Mouse (Mus musculus): Measurements from ENCODE around the gene Rasip1.

Gene Rasip1

DNA sequence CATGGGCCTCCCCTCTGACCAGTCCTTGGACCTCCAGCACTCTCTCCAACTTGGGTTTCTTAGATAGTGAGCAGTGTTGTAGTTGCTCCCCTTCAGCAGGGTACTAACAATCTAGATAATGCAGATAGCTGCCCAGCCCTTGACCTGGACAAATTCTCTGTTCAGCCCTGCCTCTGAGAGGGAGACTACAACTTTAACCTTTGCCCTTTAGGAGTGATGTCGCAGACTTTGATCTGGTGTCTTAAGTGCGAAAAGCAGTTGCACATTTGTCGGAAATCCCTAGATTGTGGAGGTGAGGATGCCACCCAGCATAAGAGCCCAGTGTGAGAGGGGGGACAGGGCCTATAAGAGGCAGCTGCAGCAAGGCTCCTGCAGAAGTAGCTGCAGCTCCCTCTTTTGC lies 2.6 kb upstream of the Rasip1 start:
- no peak for DNase-seq (ENCODE audit: low spot score)

DNA sequence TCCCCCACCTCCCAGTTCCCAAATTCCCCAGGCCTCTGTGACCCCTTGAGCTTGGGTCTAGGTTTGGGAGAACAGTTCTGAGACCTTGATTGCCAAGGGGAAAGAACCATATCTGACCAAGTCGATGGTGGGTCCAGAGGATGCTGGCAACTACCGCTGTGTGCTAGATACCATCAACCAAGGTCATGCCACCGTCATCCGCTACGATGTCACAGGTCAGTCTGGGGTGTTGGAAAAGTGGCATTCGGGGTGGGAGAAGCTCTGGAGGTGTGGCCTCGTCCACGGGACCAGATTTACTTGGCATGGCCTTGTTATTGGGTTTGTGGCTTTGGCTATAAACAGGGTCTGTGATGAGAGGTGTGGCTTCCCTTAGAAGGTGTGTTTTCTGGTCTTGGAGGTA lies 1.8 kb upstream of the Rasip1 start:
- no peak for DNase-seq (ENCODE audit: low spot score)

DNA sequence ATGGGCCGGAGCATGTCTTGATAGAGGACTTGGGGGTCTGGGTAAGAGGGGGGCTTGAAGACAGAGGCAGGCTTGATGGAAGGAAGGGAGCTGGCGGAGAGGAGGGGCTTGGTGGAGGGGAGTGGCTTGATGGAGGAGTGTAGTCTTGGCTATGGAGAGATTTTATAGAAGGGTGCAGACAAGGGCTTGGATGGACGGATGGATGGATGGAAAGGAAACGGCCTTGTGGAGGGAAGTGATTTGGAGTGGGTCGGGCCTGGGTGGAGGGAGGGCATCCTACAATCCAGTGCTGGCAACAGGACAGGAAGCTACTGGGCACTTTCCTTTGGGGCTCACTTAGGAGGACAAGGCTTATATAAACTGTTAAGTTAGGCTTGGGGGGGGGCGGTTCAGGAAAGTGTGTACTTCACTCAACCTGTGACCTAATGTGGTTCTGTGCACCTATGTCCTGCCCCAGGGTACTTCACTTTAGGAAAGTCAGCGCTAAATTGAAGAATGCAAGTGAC lies 664 bp upstream of the Rasip1 start:
- DNase-seq (ENCODE audit: low spot score), result no peak

DNA sequence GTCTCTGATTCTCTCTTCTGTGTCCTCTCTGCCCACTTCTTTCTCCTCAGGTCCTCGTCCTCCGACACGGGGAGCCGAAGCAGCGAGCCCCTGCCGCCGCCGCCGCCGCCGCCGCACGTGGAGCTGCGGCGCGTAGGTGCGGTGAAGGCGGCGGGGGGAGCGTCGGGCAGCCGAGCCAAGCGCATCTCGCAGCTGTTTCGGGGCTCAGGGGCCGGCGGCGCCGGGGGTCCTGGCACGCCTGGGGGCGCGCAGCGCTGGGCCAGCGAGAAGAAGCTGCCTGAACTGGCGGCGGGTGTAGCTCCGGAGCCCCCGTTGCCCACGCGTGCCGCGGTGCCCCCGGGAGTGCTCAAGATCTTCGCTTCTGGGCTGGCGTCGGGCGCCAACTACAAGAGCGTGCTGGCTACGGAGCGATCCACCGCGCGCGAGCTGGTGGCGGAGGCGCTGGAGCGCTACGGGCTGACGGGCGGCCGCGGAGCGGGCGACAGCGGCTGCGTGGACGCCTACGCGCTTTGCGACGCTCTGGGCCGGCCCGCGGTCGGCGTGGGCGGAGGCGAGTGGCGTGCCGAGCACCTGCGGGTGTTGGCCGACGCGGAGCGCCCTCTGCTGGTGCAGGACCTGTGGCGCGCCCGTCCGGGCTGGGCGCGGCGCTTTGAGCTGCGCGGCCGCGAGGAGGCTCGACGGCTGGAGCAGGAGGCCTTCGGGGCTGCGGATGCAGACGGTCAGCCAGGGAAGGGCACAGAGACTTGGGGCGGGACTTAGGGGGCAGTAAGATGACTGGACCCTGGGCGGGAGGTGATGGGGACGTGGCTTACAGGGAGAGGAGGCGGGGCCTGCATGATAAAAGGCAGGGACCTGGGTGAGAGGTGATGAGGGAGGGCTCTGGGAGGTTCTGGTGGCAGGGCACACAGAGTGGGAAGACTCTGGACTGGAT lies 1.3 kb downstream of the Rasip1 start:
- DNase-seq (ENCODE audit: low spot score), result peak; percentile 73

DNA sequence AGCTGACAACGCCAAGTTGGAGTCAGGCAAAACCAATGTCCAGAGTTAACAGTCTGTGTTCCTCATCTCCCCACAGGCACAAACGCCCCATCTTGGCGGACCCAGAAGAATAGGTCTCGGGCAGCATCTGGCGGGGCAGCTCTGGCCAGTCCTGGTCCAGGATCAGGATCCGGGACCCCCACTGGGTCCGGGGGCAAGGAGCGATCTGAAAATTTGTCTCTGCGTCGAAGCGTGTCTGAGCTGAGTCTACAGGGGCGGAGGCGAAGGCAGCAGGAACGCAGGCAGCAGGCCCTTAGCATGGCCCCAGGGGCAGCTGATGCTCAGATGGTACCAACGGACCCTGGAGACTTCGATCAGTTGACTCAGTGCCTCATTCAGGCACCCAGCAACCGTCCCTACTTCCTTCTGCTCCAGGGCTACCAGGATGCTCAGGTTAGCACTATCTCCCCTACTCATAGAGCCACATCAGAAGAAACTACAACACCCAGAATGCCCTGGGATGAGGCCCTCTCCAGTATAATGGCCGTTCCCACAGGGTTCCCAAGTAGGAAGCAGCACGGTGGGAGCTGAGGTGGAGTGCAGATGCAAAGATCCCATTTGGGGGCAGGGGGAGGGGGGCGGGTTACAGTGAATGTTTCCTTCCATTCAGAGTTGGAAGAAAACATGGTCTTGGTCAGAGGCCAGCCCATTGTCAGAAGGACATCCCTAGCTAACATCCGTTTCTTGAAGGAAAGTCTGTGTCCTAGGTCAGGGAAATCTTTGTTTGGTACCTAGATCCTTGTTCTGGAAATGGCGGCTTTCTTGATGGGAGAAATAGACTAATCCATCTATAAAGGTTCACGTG lies 3.0 kb downstream of the Rasip1 start:
- DNase-seq (ENCODE audit: low spot score), result no peak

DNA sequence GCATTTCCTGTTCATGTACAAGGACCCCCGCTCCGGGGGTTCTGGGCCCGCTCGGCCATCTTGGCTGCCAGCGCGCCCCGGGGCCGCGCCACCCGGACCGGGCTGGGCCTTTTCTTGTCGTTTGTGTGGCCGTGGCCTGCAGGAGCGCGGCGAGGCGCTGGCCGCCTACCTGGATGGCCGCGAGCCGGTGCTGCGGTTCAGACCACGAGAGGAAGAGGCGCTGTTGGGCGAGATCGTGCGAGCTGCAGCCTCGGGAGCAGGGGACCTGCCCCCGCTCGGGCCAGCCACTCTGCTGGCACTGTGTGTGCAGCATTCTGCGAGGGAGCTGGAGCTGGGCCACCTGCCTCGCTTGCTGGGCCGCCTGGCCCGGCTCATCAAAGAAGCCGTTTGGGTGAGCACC lies 5.2 kb downstream of the Rasip1 start:
- no peak for DNase-seq (ENCODE audit: low spot score)

DNA sequence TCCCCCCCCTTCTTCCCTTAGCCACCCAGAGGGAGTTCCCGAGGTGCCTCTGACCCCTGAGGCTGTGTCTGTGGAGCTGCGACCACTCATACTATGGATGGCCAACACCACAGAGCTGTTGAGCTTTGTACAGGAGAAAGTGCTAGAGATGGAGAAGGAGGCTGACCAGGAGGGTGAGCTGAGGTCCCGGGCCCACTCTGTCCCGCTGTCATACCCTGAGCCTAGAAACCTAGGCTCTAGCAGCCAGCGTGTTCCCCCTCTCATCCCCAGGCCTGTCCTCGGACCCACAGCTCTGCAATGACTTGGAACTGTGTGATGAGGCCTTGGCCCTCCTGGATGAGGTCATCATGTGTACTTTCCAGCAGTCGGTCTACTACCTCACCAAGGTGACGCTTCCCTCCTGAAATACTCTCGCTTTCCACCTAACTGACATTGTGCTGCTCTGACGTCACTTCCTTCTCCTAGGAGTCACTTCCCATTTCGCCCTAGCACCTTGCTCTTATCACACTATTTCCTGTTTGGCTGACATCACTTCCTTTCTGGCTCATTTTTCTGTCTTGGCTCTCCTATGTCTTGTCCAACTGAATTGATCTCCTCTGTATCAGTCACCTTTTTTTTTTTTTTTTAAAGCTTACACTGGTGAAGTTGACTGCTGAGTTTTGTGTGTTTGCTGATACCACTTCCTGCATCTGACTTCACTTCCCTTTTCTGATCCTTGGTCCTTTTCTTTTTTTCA lies 7.8 kb downstream of the Rasip1 start:
- DNase-seq (ENCODE audit: low spot score), result no peak

DNA sequence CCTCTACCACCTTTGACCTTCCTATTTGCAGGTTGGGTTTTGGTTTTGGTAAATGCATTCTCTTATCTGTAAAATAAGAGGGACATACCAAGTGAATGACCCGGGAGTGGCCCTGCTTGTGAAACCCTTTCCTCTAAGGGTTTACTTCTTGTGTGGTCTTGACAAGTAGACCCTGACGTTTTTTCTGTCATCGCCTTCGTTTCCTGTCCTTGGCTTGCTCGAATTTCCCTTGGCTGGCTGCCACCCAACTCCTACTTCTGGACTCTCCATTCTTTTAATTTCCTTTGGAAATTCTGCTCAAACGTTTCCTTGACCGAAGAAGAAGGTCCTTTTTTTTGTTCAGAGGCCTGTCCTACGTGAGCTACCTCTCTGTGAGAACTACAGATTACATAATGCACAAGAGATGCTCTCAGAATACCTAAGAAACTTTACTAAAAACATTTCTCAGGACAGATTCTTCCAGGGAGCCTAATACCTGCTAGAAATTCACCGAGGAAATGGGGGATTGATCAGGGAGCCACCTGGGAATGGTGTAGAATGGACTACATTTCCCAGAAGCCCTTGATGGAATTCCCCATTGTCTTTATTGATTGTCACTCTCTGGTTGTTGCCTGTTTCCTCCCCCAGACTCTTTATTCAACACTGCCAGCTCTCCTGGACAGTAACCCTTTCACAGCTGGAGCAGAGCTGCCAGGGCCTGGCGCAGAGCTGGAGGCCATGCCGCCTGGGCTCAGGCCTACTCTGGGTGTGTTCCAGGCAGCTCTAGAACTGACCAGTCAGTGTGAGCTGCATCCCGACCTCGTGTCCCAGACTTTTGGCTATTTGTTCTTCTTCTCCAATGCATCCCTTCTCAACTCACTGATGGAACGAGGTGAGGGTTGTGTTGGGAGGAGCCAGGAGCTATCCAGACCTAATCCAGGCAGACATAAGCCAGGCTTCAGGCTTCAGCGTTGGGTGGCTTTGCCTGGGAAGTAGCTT lies 8.7 kb downstream of the Rasip1 start:
- no peak for DNase-seq (ENCODE audit: low spot score)

DNA sequence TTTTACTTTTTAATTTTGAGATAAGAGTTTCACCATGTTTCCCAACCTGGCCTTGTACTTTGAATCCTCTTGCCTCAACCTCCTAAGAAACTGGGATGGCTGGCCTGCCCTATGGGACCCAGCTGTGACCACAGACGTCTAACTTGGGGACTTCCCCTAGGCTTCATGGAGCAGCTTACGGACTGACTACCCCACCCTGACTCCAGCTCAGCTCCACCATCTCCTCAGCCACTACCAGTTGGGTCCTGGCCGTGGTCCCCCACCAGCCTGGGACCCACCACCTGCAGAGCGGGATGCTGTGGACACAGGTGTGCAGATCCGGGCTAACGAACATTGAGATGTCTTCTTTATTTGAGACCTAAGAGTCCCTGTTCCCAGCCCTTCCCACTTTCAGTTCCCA lies 10.4 kb downstream of the Rasip1 start:
- no peak for DNase-seq (ENCODE audit: low spot score)

DNA sequence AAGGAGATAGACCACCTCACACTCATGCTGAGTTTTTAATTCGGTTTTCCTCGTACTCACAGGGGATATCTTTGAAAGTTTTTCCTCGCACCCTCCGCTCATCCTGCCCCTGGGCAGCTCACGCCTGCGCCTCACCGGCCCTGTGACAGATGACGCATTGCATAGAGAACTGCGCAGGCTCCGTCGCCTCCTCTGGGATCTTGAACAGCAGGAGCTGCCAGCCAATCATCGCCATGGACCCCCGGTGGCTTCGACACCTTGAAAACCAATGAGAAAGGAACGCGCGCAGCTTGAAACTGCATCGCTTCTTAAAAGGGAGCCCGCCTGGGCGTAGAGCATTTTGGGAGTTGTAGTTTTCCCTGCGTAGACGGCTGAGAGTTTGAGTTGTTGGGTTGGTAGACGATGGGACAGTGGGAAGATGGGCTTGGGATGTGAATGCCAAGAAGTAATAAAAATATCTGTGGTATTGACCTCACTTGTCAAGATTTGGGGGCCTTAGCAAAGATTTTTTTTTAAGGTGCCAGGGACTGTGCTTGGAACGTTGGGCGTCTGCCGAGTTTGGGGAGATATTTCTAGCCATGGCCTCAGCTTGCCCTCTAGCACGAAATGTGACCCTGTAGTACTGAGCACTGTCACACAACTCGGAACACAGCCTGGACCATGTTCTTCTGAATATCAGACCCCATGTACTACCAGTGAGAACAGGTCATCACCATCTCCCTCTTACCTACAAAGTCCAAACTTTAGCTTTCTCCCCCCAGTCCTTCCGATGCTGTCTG lies 11.5 kb downstream of the Rasip1 start:
- peak; percentile 74 for DNase-seq (ENCODE audit: low spot score)

DNA sequence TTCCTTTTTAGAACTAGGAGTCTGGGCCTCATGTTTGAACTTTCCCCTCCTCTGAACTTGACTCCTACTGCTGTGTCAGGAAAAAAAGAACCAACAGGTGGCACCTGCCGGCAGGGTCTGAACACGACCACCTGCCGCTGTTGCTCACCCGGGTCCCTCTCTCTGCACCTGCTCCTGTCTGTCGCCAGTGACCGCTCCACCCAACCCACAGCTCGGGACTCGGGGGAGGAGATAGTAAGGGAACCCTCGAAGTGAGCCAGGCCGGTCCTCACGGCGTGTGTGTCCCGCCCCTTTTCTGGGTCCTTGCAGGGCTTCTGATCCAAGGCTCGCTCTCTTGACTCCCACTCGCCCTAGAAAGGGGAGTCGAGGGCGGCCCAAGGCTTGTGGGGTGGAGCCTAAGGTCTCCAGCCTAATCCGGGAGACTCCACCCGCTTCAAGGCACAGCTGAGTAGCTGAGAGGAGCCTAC lies 12.3 kb downstream of the Rasip1 start, which contains the start of gene Mamstr:
Mamstr (plus strand) TSS at position 417 of the 467 bp plus-strand sequence.
- no peak for DNase-seq (ENCODE audit: low spot score)

DNA sequence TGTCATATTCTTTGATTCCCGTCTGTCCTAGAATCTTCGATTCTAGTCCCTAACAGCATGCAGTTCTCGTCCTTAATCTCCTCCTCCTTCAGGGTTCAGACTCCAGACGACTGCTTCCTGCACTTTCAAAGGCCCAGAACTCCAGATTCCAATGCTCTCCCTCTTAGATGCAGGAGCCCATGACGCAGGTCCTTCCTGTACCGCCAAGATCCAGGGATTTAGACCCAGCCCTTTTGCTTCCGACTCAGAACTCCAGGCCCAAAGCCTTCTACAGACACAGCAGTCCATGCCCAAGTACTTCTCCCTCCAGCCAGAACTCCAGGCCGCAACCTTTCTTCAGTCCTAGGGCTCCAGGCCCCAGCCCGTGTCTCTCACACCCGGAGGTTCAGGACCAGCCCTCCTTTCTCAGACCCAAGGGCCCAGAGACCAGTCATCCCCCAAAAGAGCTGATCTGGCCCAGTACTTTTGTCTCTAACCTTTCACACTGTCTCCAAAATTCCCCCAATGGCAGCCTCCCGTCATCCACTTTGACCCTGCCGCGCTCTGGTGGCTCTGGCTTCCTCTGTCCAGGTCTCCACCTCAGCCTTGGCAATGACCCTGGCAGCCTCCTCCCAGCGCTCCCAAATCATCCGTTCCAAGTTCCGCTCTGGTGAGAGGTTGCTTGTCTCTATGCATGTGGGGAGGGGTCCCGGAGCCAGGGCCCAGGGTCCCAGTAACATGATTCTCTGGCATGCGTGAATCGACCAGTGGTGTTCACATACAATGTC lies 13.1 kb downstream of the Rasip1 start:
- no peak for DNase-seq (ENCODE audit: low spot score)

DNA sequence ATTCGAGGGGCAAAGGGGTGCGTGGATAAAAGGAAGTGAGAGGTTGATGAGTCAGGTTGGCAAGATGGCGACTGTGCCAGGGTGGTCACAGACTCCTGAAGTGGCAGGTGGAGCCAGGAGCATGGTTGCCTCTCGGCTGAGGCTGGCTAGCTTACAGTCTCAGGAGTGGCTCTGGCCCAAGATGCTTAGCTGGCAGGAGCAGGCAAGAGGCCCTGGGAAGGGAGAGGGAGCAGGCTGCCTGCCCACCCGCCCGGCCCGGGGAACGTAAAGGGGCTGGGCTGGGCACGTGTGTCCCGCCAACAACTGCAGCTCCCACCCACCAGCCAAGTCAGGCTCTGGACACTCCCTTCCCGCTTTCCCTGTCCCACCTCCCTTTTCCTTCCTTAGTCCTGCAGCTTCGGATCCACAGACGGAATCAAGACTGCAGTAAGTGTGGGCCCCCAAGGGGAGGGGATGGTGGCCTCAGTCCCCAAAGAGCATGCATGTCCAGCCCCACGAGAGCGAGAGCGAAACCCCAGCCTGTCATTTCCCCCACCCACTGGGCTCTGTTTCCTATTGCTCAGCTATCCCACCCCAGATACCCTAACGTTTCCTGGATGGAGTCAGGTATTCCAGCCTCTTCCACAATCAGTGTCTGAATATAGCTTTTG lies 14.2 kb downstream of the Rasip1 start:
- no peak for DNase-seq (ENCODE audit: low spot score)

DNA sequence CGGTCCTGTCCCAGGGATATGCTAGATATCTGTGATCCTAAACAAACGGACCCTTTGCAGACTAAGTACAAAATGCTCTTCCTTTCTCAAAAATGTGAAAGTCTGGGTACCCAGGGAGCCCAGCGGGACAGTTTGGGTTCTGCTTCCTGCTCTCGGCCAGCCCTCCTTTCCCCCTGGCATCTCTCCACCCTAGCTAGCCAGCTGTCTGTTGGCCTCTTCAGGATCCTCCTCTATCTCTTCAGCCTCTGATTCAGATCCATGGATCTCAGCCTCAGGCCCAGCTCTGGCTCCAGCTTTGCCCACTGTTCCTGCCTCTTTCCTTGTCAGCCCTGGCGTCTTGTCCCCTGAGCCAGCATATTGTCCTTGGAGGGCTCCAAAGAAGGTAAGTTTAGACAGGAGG lies 14.8 kb downstream of the Rasip1 start:
- no peak for DNase-seq (ENCODE audit: low spot score)

DNA sequence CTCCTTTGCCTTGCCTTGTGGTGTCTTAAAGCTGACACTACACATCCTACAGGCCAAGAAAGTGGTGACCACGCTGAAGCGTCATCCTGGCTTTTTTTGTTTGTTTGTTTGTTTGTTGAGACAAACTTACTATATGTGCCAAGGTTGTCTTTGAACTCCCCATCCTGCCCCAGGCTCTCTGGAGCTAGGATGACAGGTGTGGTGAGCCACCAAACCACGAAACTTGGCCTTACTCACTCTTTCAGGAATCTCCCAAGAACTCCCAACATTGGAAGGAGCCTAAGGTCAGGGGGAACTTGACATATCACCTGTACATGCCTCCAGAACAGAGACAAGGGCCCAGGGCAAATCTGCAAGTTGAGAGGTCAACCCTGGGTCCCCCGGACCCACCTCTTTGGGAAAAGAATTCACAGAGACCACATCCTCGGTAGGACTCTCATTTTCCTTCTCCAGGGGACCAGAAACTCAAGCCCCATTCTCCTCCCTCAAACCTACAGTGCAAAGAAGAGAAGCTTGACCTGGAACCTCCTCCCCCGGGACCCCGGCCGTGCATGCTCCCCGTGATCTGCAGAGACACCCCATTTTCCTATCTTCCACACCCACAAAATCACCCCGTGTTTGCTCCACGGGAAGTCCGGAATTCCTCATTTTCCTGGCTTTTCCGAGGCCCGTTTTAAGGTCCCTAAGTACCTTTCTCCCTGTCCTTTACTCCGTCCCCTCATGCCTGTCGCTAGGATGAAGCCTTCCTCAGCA lies 15.4 kb downstream of the Rasip1 start:
- no peak for DNase-seq (ENCODE audit: low spot score)

DNA sequence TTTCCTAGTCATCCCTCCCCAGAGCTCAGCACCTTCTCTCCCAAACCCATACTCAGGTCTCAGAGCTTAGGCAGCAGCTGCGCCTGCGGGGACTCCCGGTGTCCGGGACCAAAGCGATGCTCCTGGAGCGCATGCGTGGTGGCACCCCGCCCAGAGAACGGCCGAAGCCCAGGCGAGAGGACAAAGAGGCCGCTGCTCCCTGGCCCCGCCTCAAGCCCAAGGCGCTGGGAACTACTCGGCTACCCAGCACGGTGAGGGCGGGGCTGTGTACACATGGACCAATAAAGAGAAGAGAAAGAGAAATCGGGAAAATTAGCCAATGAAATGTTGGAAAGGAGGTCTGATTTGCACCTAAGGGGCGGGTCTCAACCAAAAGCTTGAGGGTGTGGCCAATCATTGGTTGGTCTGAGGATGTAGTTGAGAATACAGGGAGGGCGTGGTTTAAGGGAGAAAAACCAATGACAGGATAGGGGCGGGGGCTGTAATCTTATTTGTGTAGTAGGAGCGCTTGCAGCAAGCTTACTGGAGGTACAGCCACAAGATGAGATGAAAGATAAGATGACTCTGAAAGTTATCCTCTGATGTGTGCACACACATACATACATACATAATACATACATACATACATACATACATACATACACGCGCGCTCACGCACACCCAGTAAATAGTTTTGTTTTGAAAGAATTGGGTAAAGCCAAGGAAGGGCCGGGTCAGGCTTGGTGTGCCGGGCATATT lies 16.3 kb downstream of the Rasip1 start:
- peak; percentile 91 for DNase-seq (ENCODE audit: low spot score)

DNA sequence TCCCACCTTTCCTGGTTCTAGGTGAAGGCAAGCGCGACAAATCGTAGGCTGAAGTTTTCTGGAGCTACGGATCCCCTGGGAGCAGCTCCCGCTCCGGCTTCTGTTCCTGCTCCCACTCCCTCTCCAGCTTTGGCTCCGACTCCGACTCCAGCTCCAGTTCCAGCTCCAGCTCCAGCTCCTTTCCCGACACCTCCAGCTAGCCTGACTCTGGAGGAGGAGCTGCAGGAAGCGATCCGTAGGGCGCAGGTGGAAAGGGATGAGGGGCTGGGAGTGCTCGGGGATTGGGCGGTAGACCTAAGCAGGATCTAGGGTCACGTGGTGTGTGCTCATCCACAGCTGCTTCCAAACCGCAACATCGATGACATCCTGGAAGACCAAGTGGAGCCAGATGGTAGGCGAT lies 16.9 kb downstream of the Rasip1 start:
- no peak for DNase-seq (ENCODE audit: low spot score)
